Mouse (Mus musculus): ENCODE measurements around the gene Gpr182. TPM values are rescaled to one million over a fixed set of nuclear protein-coding genes. Genes with fewer than 3 reads are reported as not detected.

The Gpr182 gene
- total and polyA plus RNA-seq, 3 experiments: 0.04 to 0.58 TPM; not detected in 1

DNA sequence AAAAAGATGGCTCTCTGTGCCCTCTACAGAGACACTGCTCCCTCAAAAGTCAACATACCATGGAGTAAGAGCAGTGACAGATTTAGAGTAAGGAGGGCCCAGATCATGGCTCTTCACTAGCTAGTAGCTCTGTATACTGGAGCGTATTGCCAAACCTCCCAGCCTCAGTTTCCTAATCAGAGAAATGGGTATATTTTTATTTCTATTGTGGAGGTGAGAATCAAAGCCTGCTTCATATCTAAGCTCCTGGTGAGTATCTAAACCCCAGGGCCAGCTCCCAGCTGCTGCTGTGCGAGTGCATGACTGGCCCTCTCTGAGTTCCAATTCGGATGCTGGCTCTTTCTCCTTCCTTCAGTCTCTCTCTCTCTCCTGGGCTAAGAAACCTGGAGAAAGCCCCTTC, 27.4 kb downstream of the Gpr182 start, which contains the start of gene Tac2:
Gene Tac2 (plus strand): TSS at position 301 of the 400 bp plus-strand sequence.
- TF ChIP-seq POLR2AphosphoS2 (IDR thresholded peaks at IDR 0.05; ENCODE audit: low read length) (no peak), RCOR1 (IDR thresholded peaks at IDR 0.05; ENCODE audit: low read depth, low read length) (no peak), TCF12 (IDR thresholded peaks at IDR 0.05; ENCODE audit: low read depth, low read length) (no peak), USF2 (IDR thresholded peaks at IDR 0.05; ENCODE audit: borderline replicate concordance in 1 of 2, insufficient read depth in 1 of 2, low read depth in 1 of 2, low read length in 2 of 2) (no peak), HCFC1 (IDR thresholded peaks at IDR 0.05; ENCODE audit: low read depth, low read length) (no peak), MXI1 (IDR thresholded peaks at IDR 0.05; ENCODE audit: low read depth, low read length) (no peak)
- Histone ChIP-seq H3K79me2 (ENCODE audit: control insufficient read depth, insufficient read depth, low read length, poor library complexity) (no peaks in the 10 kb centered on the region), H3K4me1 (ENCODE audit: control insufficient read depth in 1 of 2, insufficient read depth in 2 of 2, low read length in 2 of 2) (peaks cover under 1 to 14% of the 10 kb centered on the region in 2 experiments; a peak in 3 of 4 replicates), H3K27ac (ENCODE audit: control insufficient read depth, low read depth, low read length) (no peak within 1 kb of the TSS), H3K4me3 (ENCODE audit: control insufficient read depth in 1 of 2, insufficient read depth in 1 of 2, low read depth in 2 of 2, low read length in 2 of 2) (no peak within 1 kb of the TSS), H3K36me3 (ENCODE audit: control insufficient read depth in 1 of 2, insufficient read depth in 2 of 2, low read length in 2 of 2) (peaks cover 0 to 5% of the 10 kb centered on the region in 2 experiments; a peak in 2 of 4 replicates), H3K9me3 (replicated peaks; ENCODE audit: insufficient read depth, low read length) (no peaks in the 10 kb centered on the region), H3K9ac (ENCODE audit: control insufficient read depth, low read depth, low read length, poor library complexity, severe bottlenecking) (no peak within 1 kb of the TSS), H3K27me3 (ENCODE audit: control insufficient read depth in 1 of 2, insufficient read depth in 2 of 2, low read length in 2 of 2) (peaks cover 0 to 7% of the 10 kb centered on the region in 2 experiments; a peak in 3 of 4 replicates)
- DNase-seq (ENCODE audit: low read depth, low spot score): no peak

DNA sequence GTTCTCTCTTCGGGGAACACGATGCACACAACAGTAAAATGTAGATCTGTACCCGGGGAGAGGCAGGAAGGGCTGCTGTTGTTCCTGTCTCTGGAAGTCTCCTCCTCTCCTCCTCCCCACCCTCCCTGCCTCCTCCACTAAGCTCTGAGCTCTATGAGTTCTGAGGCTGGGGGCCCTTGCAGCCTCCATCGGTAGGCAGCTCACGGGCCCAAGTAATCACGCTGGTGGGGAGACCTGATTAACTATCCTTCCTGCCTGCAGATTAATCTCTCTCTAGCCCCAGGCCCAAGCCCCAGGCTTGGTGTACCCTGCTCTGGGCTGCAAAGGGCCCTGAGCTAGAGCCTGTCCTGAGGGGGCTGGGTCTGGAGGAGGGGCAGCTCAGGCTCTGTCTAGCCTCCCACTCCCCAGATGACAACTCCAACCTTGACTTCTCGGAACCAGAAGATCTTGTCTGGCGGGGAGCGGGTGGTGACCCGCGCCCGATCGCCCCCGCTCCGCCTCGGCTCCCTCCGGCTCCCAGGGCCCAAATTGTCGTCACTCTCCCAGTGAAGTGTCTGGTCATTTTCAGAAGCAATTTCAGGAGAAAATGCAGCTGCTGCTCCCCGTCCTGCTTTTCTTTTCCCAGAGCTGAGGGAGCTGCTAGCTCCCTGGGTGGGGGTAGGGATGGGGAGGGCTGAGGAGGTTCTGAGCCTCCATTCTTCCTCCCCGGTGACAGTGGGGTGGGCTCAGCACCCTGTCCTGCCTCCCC, 29.7 kb downstream of the Gpr182 start:
- Histone ChIP-seq H3K79me2 (ENCODE audit: control insufficient read depth, insufficient read depth, low read length, poor library complexity) (no peaks in the 10 kb centered on the region), H3K4me1 (ENCODE audit: control insufficient read depth in 1 of 2, insufficient read depth in 2 of 2, low read length in 2 of 2) (no peaks in the 10 kb centered on the region), H3K36me3 (ENCODE audit: control insufficient read depth in 1 of 2, insufficient read depth in 2 of 2, low read length in 2 of 2) (no peaks in the 10 kb centered on the region), H3K4me3 (ENCODE audit: control insufficient read depth in 1 of 2, insufficient read depth in 1 of 2, low read depth in 2 of 2, low read length in 2 of 2) (no peak overlapping the region), H3K27ac (ENCODE audit: control insufficient read depth, low read depth, low read length) (no peak overlapping the region), H3K9me3 (replicated peaks; ENCODE audit: insufficient read depth, low read length) (no peaks in the 10 kb centered on the region), H3K27me3 (ENCODE audit: control insufficient read depth in 1 of 2, insufficient read depth in 2 of 2, low read length in 2 of 2) (peaks cover 0 to 5% of the 10 kb centered on the region in 2 experiments; a peak in 3 of 4 replicates), H3K9ac (ENCODE audit: control insufficient read depth, low read depth, low read length, poor library complexity, severe bottlenecking) (no peak overlapping the region)
- no peak for DNase-seq (ENCODE audit: low read depth, low spot score)
- TF ChIP-seq SMC3 (IDR thresholded peaks at IDR 0.05; ENCODE audit: low read depth, low read length): no peak

DNA sequence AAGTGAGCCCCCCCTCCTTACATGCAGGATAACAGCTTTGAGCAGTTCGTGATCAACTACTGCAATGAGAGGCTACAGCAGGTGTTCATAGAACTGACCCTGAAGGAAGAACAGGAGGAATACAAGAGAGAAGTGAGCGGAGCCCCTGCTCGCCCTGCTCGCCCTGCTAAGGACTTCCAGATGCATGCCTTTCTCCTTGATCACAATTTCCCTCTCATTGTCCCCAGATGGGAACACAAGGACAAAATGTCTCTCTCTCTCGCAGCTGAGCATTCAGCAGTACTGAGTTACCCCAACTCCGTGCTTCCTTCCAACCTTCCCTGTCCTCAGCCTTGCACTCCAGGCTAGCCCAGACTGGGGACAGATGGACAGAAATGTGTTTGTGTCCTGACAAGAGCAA, 38.8 kb downstream of the Gpr182 start:
- no peak overlapping the region for H3K27ac ChIP-seq (ENCODE audit: control insufficient read depth, low read depth, low read length)
- no peaks in the 10 kb centered on the region for H3K36me3 ChIP-seq (ENCODE audit: control insufficient read depth in 1 of 2, insufficient read depth in 2 of 2, low read length in 2 of 2)
- no peaks in the 10 kb centered on the region for H3K9me3 ChIP-seq (replicated peaks; ENCODE audit: insufficient read depth, low read length)
- H3K79me2 ChIP-seq (ENCODE audit: control insufficient read depth, insufficient read depth, low read length, poor library complexity): no peaks in the 10 kb centered on the region
- H3K9ac ChIP-seq (ENCODE audit: control insufficient read depth, low read depth, low read length, poor library complexity, severe bottlenecking): no peak overlapping the region
- H3K4me3 ChIP-seq (ENCODE audit: control insufficient read depth in 1 of 2, insufficient read depth in 1 of 2, low read depth in 2 of 2, low read length in 2 of 2): no peak overlapping the region
- no peak for TF ChIP-seq EP300 (IDR thresholded peaks at IDR 0.05; ENCODE audit: low read depth in 1 of 2, low read length in 2 of 2)
- TF ChIP-seq RAD21 (IDR thresholded peaks at IDR 0.05; ENCODE audit: low read depth, low read length): no peak
- H3K4me1 ChIP-seq (ENCODE audit: control insufficient read depth in 1 of 2, insufficient read depth in 2 of 2, low read length in 2 of 2): no peaks in the 10 kb centered on the region
- DNase-seq (ENCODE audit: low read depth, low spot score): no peak
- no peaks in the 10 kb centered on the region for H3K27me3 ChIP-seq (ENCODE audit: control insufficient read depth in 1 of 2, insufficient read depth in 2 of 2, low read length in 2 of 2)

Measured in MEL (cell line).